Mouse (Mus musculus) embryo, embryonic 9.5 days (tissue): ENCODE measurements around the gene Tex2.
"Not testable (repeated sequence)": the region's sequence is repeated elsewhere in the genome, so short reads cannot be mapped to it uniquely, and the experiment has no call there.

ENCODE experiments used
- DNase-seq: peaks from one replicate; pipeline ENCODE4 v3.0.0-alpha.2; 2017; ENCODE audit errors: extremely low spot score

Gene Tex2

GRCm38 (mm10) chr11:106612961-106613637, at the start of gene Tex2:
Tex2 (minus strand) TSS chr11:106613423.
- peak; percentile 93 for DNase-seq

GRCm38 (mm10) chr11:106662634-106663407, 49.6 kb upstream of the Tex2 start:
- DNase-seq: no peak

- DNase-seq: peak; percentile 55
Observed at GRCm38 (mm10) chr11:106660453-106661081, 47.3 kb upstream of the Tex2 start.

GRCm38 (mm10) chr11:106659598-106660295, 46.5 kb upstream of the Tex2 start:
- DNase-seq: no peak

- no peak for DNase-seq
Observed at GRCm38 (mm10) chr11:106658051-106658880, 45.0 kb upstream of the Tex2 start.

- not testable (repeated sequence) for DNase-seq
Observed at GRCm38 (mm10) chr11:106656896-106657498, 43.8 kb upstream of the Tex2 start.

- peak; percentile 68 for DNase-seq
Observed at GRCm38 (mm10) chr11:106648347-106648746, 35.1 kb upstream of the Tex2 start.

GRCm38 (mm10) chr11:106642966-106643637, 29.9 kb upstream of the Tex2 start:
- DNase-seq: no peak

GRCm38 (mm10) chr11:106641580-106641979, 28.4 kb upstream of the Tex2 start:
- DNase-seq: no peak

- no peak for DNase-seq
Observed at GRCm38 (mm10) chr11:106640059-106640458, 26.8 kb upstream of the Tex2 start.

- DNase-seq: no peak
Observed at GRCm38 (mm10) chr11:106639356-106639692, 26.1 kb upstream of the Tex2 start.

- DNase-seq: no peak
Observed at GRCm38 (mm10) chr11:106638551-106639355, 25.5 kb upstream of the Tex2 start.

GRCm38 (mm10) chr11:106637754-106638153, 24.5 kb upstream of the Tex2 start:
- peak; percentile 28 for DNase-seq

- no peak for DNase-seq
Observed at GRCm38 (mm10) chr11:106635946-106636345, 22.7 kb upstream of the Tex2 start.

GRCm38 (mm10) chr11:106634175-106634574, 21.0 kb upstream of the Tex2 start:
- not testable (repeated sequence) for DNase-seq

GRCm38 (mm10) chr11:106633456-106633855, 20.2 kb upstream of the Tex2 start:
- no peak for DNase-seq

GRCm38 (mm10) chr11:106627692-106628091, 14.5 kb upstream of the Tex2 start:
- DNase-seq: peak; percentile 72

GRCm38 (mm10) chr11:106625577-106625976, 12.4 kb upstream of the Tex2 start:
- no peak for DNase-seq

GRCm38 (mm10) chr11:106623629-106624028, 10.4 kb upstream of the Tex2 start:
- DNase-seq: no peak
